In genomic region chr14:26970439-26970932, GRCm38 (mm10) we compare ENCODE assay signal across 8 mouse cellular contexts. TPM values are rescaled to one million over a fixed set of nuclear protein-coding genes. Genes with fewer than 3 reads are reported as not detected.
DNase-seq lines count a peak whose midpoint lies in the region; ATAC-seq lines count a peak whose summit lies in the region.

No protein-coding gene starts in this region.

- ATAC-seq in inflammation-experienced regulatory T-cells, adult 6 months, result peak; percentile 89

- intact Hi-C loops in gastrocnemius, postnatal 14 days (cut with DNase I; ENCODE audit: low total_unique reads), result no loop called here
- intact Hi-C loops in left cerebral cortex, postnatal 14 days (cut with DNase I), result loop anchor here (5.0 kb wide), 1 partner anchor 57 kb away; no protein-coding TSS in a partner anchor

- peak; percentile 96 to 99 for DNase-seq in adrenal gland, adult (ENCODE audit: inconsistent age in 2 of 2, low spot score in 1 of 2)
- DNase-seq in embryo, embryonic 10.5 days (ENCODE audit: low spot score), result peak; percentile 96
- DNase-seq in gastrocnemius, postnatal 14 days, result peak; percentile 98
- DNase-seq in left cerebral cortex, postnatal 14 days (ENCODE audit: low spot score in 2 of 2), result peak; percentile 94 to 98
- peak; percentile 96 for DNase-seq in mesoderm, embryonic 11.5 days (ENCODE audit: low read depth, low spot score)
- peak; percentile 92 to 93 for DNase-seq in right cerebral cortex, postnatal 36 days (ENCODE audit: low spot score in 2 of 2)
- DNase-seq in yolk sac, embryonic 10.5 days (ENCODE audit: low spot score), result peak; percentile 97

RNA-seq across cellular contexts. Expression of gene Appl1, which starts 0.5 kb away (rescaled TPM):
- total RNA-seq in gastrocnemius, postnatal 14 days (2021), result 10 to 100 TPM; 19.3 to 19.5 TPM
- 10 to 100 TPM; 22.7 to 45.0 (median 39.4) TPM for polyA plus RNA-seq in inflammation-experienced regulatory T-cells, adult 6 months (2017; shearing (Covaris generic))
- 10 to 100 TPM; 61.8 to 63.2 TPM for total RNA-seq in left cerebral cortex, postnatal 14 days (2021)

RNA-seq across cellular contexts. Expression of gene Hesx1, which starts 23.7 kb away (rescaled TPM):
- not detected for total RNA-seq in gastrocnemius, postnatal 14 days (2021)
- 1 to 10 TPM in 2 of 3 experiments, not detected in 1; 1.6 to 2.8 TPM for polyA plus RNA-seq in inflammation-experienced regulatory T-cells, adult 6 months (2017; shearing (Covaris generic))
- total RNA-seq in left cerebral cortex, postnatal 14 days (2021), result not detected

Comparison
In these comparisons a context has a peak if more than half of its experiments do, and no peak if none do; other contexts are left out.
1. Peak in every context shown above with its lines: DNase-seq and ATAC-seq.